Mouse (Mus musculus): ENCODE data around the gene Wdr31.

The Wdr31 gene

DNA sequence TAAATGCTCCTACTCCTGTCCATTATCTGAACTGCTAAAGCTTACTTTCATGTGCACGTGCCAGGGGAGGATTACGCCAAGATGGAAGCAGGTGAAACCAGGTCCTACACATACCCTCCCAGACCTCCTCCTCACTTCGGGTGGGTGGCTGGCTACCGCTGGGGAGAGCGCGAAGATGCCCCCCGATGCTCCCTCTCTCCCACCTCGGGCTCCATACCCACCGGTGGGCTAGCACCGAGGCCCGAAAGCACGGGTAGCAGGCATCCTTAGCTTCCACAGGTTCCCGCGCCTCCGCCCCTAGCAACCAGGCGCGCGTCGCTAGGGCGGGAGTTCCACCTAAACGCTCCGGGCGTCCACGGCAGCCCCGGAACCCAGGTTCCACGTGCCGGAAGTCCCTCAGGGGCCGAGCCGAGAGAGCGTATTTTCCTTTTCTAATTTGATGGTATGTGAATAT lies at the start of gene Wdr31:
TSS of gene Wdr31 (minus strand) at position 299 of the 454 bp plus-strand sequence.
- peak in 1 of 2 experiments; percentile 53 for DNase-seq (ENCODE audit: low read depth in 1 of 2, low spot score in 2 of 2)

DNA sequence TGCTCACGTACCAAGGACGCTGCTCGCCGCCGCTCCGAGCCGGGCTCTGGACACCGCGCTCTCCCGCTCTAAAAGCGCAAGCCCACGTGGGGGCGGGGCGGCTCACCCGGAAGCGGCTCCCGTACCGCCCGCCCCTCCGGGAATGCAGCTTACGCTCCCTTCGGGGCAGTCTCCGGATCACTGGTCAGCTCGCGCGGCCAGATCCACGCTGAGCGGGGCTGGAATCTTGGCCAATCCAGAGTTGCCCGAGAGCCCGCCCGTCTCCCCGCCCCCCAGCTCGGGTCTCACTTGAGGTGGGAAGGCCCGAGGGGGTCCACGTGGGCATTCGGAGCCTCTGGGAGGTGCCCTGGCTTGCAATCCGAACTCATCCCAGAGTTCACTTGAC lies 49.1 kb upstream of the Wdr31 start, which contains the start of gene Alad:
TSS of gene Alad (minus strand) at position 70 of the 385 bp plus-strand sequence.
- DNase-seq (ENCODE audit: low read depth in 1 of 2, low spot score in 2 of 2), result peak; percentile 9 to 38

DNA sequence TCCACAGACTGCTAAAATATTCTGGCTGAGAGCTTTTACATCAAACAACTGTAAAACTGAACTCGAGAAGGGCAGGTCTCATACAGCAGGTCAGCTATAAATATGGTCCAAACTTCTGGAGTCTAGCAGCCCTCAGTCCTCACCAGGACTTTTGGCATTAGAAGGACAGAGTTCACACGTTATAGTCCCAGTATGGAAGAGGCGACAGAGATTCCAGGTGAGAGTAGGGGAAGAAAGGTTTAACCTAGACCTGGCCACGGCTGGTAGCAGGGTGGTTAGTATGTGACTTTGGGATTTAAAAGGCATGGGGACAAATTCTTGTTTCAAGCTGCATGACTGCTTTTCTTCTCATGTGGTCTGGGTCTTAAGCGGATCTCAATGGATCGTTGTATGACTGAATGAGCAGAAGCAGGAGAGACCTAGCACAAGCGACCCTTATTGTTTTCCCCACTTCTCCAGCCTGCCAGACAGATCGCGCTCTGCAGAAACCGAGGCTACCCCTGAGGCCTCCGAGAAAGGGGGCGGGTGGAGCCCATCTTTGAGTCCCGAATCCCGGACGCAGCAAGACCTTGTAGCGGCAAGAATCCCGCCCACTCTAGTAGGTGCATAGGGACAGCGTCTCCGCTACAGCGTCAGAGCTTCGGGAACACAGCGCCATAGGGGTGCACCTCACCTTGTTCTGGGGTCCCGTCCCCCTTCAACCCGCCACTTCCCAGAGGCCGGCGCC lies 48.6 kb upstream of the Wdr31 start:
- DNase-seq (ENCODE audit: low read depth in 1 of 2, low spot score in 2 of 2), result peak in 1 of 2 experiments; percentile 5

DNA sequence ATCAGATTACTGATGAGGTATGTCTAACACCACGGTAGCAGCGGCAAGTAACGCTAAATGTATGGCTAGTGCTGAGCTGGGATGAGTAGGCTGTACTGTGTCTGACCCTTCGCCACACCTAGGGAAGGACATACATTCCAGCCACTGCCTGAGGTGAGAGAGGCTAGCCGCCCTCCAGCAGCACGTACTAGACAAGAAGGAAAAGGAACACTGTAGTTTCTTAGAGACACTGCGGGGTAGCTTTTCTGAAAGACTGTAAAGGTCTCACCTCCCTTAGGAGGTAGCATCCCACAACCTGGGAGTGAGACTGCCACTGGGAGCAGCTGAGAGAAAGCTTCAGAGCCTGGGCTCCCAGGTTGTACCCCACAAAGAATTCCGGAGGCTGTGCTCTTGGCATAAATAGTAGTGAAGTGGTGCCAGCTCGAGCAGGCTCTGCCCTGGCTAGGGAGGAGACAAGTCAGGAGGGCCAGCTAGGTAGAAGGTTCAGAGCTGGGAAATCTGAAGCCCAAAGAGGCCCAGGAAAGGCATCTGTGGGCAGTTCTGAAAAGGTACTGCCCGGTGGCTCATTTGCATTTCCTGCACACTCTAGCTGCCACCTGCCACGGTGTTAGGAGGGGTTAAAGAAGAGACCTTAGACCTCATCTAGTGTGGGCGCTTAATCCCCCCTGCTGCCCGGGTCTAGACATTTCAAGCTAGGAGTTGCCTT lies 47.9 kb upstream of the Wdr31 start:
- DNase-seq (ENCODE audit: low read depth in 1 of 2, low spot score in 2 of 2), result no peak

DNA sequence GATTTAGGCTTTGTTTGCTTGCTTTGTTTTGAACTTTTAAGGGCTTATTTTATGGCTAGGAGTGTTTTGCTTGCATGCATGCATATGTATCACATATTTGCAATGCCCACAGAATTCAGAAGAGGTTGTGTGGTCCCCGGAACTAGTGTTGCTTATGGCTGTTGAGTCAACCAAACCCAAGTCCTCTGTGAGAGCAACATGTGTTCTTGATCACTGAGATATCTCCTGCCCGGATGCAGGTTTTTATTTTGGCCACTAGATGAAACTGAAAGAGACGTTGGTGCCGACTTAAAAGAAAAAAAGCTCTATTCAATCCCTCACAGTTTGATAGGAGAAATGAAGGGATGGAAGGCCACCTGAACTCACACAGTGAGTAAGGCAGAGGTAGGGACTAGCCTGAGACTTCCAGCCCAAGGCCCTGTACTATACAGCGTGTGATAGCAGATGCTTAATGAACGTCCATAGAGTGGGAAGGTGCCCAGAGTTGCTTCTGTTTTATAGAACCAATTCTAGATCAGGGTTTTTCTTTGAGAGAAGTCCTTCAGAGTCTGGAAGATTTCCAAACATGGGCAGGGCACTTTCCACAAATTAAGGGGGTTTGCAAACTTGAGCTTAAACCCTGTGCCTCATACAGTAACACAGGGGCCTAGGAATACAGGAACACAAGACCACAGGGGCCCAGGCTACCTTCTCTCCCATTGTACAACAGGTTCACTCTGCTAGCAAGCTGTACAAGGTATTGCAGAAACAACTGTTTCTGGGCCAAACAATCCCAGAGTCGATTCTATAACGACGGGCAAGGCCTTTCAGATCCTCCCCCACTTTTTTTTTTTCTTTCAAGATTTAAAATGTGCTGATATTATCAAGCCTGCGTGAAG lies 47.1 kb upstream of the Wdr31 start:
- no peak for DNase-seq (ENCODE audit: low read depth in 1 of 2, low spot score in 2 of 2)

DNA sequence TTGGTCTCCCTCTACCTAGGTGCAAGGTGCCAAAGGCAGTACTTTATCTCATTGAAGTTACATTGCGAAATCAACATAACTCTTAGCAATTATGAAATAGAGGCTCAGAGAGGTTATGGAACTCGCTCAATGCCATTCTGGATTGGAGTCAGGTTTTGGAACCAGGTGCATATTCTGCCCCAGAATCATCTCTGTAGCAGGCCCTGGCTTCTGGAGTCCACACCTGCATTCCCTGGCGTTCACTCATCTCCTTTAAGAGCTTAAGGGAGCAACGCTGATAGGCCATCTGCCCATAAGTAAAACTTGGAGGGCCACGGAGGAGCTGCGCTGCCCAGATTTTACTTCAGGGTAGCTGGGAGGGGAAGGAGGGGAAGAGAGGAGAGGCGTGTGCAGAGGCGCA lies 46.4 kb upstream of the Wdr31 start:
- no peak for DNase-seq (ENCODE audit: low read depth in 1 of 2, low spot score in 2 of 2)

DNA sequence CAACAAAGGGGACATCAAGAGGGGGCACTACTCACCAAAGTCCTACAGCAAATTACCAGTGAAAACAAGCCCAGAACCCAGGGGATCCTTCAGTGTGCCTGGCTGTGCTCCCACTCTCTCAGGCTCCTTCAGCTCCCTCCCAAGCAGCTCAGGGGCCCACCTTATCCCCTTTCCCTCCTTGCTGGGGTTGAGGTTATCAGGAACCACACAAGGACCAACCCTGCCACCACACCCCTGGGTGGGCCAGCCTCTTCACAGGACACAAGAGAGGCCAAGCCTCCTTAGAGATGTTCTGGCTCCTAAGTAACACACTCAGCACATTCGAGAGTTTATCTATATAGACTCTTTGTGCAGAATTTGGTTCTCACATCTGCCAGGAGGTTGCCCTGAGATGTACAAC lies 45.9 kb upstream of the Wdr31 start:
- no peak for DNase-seq (ENCODE audit: low read depth in 1 of 2, low spot score in 2 of 2)

DNA sequence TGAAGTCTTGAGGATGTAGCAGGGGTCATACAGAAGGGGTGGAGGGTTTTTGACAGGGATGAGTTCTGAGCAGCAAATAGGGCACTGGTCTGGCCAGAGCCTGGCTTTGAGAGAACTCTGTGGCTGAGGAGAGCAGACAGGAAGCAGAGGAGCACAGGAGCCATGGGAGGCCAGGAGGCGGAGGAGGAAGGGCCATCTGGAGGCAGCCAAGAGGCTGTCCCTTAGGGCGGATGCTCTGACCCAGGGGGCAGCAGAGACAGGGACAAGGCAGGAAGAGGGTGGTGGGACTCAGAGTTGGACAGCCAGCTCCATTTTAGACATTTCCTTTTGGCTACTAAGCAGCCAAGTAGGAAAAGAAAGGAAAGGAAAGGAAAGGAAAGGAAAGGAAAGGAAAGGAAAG lies 45.4 kb upstream of the Wdr31 start:
- no peak for DNase-seq (ENCODE audit: low read depth in 1 of 2, low spot score in 2 of 2)

DNA sequence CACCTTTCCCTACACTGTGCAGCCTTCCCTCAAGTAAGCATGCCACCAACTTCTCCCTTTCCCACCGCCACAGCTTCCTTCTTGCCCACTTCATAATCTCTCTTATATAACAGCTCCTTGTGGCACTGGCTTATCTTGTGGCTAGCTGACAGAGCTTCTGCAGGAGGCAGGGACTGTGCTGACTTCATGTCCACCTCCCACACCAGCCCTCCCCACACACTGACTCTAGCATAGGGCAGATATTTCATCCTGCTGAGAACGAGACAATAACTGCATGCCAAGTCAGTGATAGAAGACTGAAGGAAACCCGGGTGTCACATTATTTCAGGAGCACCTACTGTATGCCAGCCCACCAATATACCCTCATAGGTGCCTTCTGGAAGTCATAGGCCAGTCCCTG lies 44.8 kb upstream of the Wdr31 start:
- no peak for DNase-seq (ENCODE audit: low read depth in 1 of 2, low spot score in 2 of 2)

DNA sequence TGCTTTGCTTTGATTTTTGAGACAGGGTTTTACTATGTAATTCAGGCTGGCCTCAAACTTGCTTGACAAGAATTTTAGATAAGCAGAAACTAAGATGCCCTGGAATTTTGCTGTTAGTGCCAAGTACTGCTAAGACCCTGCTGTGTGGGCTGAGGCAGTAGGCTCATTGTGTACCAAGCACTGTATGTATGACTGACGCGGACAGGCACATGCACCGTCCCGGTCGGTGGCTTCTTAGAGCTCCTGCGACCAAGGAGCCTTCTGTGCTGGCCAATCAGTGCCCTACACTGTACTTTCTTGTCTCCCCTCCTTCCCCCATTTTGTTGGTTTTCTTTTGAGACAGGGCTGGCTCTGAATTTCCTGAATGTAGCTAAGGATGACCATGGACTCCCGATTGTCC lies 44.3 kb upstream of the Wdr31 start:
- no peak for DNase-seq (ENCODE audit: low read depth in 1 of 2, low spot score in 2 of 2)

DNA sequence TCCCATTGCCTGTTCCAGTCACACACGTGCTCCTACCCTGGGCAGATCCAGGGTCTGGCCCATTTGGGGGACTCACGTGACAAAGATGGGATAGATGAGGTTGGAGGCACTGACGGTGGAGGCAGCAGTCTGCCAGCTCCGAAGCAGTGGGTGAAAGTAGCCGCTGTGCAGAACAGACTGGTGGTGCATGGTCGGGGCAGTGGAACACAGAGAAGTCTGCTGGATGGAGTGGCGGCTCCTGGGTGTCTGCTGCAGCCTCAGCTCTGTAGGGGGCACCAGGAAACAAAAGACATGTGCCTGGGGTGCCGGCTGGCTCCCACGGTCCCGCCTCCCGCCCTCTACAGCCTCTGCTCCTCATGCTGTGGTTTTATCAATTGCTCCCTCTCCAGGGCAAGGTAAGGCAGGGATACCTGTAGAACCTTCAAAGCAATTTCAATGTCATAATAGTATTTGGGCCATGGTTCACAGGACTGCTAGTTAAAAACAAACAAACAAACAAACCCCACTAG lies 43.4 kb upstream of the Wdr31 start:
- no peak for DNase-seq (ENCODE audit: low read depth in 1 of 2, low spot score in 2 of 2)

DNA sequence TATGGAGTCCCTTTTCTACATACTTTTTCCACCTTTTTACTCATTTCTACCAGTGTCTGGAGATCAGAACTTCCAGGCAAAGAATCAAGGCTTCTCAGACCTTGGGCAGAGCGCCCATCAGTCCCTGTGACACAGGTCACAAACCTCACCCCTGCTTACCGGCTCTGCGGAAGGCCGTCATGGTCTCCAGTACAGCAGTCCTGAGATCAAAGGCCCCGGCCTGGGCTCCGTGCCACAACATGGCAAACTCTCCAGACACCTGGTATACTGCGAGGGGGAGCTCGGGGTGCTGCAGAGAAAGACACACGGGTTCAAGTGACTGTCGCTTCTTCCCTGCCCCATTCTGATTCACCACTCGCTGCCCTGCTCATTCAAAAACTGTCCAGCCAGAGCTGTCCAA lies 39.2 kb upstream of the Wdr31 start:
- no peak for DNase-seq (ENCODE audit: low read depth in 1 of 2, low spot score in 2 of 2)

DNA sequence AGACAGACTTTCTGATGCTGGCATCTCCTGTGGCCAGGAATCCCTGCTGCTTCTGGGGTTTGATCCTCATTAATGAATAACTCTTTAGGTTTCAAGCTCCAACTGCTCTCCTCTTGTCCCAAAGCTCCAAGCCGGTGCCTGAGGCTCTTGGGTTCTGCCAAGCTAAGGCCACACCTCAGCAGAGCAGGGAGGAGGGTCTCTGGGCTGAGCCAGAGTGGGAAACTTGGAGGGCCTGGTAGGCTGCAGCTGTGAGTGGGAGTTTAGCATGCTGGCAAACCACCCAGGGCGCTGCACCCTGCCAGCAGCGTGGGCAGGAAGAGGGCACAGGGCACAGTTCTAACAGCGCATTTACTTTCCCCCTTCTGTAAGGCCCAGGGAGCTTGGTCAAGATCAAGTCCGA lies 38.1 kb upstream of the Wdr31 start:
- DNase-seq (ENCODE audit: low read depth in 1 of 2, low spot score in 2 of 2), result no peak

DNA sequence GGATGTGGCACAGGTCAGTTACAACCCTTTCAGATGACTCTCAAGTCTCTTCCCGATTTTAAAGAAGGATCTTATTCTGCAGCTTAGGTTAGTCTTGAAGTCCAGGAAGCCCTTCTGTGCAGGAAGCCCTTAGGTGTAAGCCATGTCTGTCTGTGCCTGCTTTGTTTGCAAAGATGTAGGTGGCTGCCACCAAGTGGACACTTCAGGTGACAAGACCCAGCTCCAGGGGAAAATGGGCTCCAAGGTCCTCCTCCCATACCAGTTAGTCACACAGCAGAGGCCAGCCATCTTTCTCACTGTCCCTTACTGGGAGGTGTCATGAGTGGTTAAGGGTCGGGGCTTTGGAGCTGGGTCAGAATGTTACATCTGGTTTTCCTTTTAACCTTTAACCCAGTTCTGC lies 36.1 kb upstream of the Wdr31 start:
- no peak for DNase-seq (ENCODE audit: low read depth in 1 of 2, low spot score in 2 of 2)

DNA sequence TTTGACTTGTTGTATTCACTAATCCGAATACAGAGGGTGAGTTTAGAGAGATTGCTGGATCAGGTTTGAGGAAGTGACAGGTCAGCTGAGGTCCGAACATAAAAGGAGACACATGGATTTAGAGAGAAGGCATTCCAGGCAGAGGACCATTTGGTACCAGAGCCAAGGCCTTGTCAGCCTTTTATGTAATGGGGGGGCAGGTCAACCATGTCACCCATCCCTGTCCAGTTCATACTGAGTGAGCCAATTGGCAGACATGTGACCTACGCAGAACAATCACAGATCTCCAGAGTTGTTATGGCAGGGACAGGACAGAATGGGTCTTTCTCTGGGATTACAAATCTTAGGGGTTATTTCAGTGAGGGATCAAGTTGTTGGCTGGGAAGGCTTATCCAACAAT lies 35.3 kb upstream of the Wdr31 start:
- DNase-seq (ENCODE audit: low read depth in 1 of 2, low spot score in 2 of 2), result no peak

DNA sequence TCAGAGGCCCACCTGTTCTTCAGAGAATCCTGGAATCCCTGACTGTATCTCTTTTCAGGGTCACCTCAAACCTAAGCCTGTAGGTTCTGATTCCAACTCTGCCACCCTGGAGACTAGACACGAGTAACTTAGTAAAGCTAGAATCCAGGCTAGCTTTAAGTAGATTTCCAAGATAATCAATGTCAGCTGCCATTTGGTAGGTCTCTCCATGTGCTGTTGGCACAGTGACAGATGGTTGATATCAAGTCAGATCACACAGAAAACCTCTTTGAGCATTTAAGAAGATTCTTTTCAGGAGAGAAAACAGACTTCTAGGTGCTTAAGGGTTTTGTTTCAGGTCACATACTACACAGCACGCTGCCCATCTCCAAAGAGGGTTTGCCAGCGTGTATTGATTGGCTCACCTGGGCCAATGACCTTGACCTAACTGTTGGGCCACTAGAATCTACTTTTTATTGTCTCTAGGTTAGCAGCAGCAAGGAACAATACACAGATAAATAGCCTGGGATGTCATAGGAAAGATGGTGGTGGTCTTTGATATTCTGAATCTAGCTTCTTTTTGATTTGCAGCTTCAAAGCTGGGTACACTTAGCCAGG lies 32.8 kb upstream of the Wdr31 start, which contains the start of gene Hdhd3:
TSS of gene Hdhd3 (minus strand) at position 94 of the 597 bp plus-strand sequence.
- DNase-seq (ENCODE audit: low read depth in 1 of 2, low spot score in 2 of 2), result no peak

DNA sequence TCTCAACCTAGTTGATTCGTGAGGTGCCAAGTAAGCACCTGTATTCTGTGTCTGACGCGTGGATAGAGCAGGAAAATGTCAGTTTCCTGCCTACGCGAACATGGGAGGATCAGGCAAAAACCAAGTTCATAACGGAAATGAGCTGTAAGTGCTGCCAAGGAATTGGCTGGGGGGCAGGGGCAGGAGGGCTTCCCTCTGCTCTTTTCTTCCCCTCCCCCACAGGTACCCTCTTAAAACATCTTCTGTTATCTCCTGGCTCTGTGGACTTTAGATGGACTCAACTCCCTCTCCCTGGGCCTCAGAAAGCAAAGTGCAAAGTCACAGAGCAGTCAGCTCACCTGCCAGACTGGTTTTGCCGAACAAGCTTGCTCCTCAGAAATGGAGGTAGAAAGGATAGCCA lies 32.3 kb upstream of the Wdr31 start:
- no peak for DNase-seq (ENCODE audit: low read depth in 1 of 2, low spot score in 2 of 2)

DNA sequence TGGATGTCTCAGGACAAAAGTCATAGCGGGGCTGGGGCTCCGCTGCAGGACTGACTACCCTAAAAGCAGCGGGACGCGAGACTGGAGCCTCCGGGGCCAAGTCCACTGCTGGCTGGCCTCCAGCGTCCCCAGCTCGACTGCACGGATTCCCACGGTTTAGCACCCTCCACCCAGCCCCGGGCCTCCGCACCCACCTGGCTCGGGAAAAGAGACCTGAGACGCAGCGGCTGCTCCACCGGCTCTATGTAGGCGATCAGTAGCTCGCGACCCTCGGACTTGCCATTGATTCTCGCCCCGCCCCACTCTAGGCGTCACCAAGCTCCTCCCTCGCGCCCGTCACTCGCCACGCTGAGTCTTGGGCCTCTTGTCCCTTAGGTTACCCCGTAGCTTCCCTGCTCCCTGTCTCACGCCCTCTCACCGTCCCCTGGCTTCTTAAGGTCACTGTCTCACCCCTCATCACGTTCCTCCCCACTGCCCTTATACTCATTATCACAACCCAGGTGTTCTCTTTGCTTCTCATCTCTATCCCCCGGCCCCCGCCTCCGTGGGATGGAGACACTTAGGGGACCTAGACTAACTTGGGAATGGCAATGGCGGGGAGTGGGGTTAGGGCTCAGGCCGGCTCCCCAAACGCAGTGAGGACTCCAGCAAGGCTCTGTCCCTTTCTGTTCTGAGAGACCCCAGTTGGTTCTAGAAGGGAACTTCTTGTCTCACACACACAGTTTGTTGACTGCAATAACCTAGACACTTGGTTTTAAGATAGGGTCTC lies 31.5 kb upstream of the Wdr31 start:
- DNase-seq (ENCODE audit: low read depth in 1 of 2, low spot score in 2 of 2), result peak; percentile 29 to 67

DNA sequence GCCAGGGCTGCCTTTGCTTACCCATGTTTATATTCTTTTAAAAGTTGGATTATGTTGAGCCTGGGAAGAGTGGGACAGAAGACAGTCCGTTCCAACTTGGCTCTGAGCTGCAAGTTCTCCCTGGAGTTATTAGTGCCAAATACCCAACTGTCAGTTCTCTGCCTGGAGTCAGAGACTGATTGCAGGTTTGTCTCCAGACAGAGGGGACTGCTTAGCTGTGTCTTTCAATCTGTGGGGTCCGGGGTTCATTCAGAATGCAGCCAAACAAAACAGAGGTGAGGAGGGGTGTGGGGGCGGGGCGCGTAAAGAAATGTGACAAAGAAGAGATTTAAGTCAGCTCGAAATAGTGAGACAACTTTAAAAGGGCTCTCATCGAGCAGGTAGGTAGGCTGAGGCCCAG lies 30.8 kb upstream of the Wdr31 start:
- DNase-seq (ENCODE audit: low read depth in 1 of 2, low spot score in 2 of 2), result no peak

DNA sequence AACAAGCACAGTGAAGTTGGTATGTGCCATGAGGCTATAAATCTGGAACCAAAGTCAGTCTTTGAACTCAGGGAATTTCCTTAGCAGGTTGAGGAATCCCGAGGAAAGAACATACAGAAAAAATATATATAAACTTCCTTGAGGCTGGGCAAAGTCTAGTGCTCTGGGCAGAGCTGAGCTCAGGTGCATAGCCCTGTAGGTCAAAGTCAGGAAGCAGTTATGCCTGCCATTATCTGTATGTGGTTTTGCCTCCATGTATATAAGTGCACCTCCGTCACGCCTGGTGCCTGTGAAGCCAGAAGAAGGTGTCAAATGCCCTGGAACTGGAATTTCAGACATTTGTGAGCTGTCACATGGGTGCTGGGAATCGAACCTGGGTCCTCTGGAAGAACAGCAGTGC lies 30.1 kb upstream of the Wdr31 start:
- no peak for DNase-seq (ENCODE audit: low read depth in 1 of 2, low spot score in 2 of 2)

All from monocyte, adult 2 months (primary cell).